ENCODE assay signal across 21 mouse cellular contexts in the genomic region with DNA sequence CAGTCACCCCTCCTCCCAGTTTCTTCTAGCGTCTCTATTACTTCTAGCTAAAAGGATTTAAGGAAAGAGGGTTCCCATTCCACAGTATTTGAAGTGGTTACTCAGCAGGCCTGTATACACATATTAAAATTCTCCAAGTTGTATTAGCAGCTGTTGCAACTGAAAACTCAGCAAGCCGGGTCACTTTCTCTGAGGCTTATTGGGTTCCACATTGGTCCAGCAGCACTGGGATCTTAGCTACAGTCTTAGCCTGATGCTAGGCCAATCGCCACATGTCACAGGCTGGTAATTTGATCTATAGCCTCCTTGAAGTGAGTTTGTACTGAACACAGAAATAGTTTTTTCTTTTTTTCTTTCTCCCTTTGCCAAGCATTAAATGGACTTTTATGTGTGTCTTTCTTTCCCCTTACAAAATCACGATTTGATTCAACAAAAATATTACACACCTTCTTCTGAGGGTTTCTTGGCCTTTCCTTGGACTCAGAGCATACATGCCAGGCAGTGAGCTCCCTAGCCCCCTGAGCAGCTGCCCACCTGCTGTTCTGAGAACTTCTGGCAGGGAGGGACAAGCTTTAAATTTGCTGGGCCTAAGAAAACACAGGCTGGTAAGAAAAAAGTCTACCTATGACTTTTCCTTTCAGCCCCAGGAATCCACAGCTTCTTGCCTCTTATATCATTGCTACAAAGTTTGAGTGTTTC.
"Had no signal": no experiment of that assay in that cellular context is flagged by ENCODE, and none has a peak within 500 bp of the region (broad histone marks: within the 10 kb centered on the region; RNA-seq: fewer than 3 reads in every experiment).

No protein-coding gene starts in this region.

- H3K9ac ChIP-seq: intestine, embryonic 15.5 days; liver, embryonic 12.5 days; liver, embryonic 15.5 days; midbrain, embryonic 13.5 days; neural tube, embryonic 13.5 days; stomach, embryonic 15.5 days had no signal

- H3K27ac ChIP-seq: intestine, embryonic 15.5 days; liver, embryonic 12.5 days; liver, embryonic 15.5 days; macrophage; midbrain, embryonic 10.5 days; midbrain, embryonic 13.5 days; neural tube, embryonic 13.5 days; stomach, embryonic 15.5 days had no signal

- H3K4me3 ChIP-seq: intestine, embryonic 15.5 days; liver, embryonic 12.5 days; liver, embryonic 15.5 days; midbrain, embryonic 10.5 days; midbrain, embryonic 13.5 days; myocyte; neural tube, embryonic 13.5 days; stomach, embryonic 15.5 days had no signal

- DNase-seq: kidney, adult 11 months; kidney, adult 9 months; kidney, postnatal 10 days; kidney, postnatal 4 days; layer of hippocampus, adult 9-11 months; liver; retina, postnatal 1 day; right cerebral cortex, postnatal 25 days; spleen, adult 18-20 months; thymus, postnatal 25 days had no signal

- H3K4me1 ChIP-seq: intestine, embryonic 15.5 days; liver, embryonic 12.5 days; liver, embryonic 15.5 days; midbrain, embryonic 10.5 days; midbrain, embryonic 13.5 days; neural tube, embryonic 13.5 days; stomach, embryonic 15.5 days had no signal

- ATAC-seq: hindbrain, embryonic 16.5 days; intestine, embryonic 15.5 days; liver, embryonic 12.5 days; midbrain, embryonic 13.5 days; midbrain, embryonic 16.5 days had no signal

- H3K4me2 ChIP-seq: intestine, embryonic 15.5 days; liver, embryonic 12.5 days; liver, embryonic 15.5 days; midbrain, embryonic 13.5 days; neural tube, embryonic 13.5 days; stomach, embryonic 15.5 days had no signal

- H3K27me3 ChIP-seq: intestine, embryonic 15.5 days; liver, embryonic 12.5 days; liver, embryonic 15.5 days; midbrain, embryonic 13.5 days; neural tube, embryonic 13.5 days; stomach, embryonic 15.5 days had no signal

- H3K36me3 ChIP-seq: intestine, embryonic 15.5 days; liver, embryonic 12.5 days; liver, embryonic 15.5 days; midbrain, embryonic 10.5 days; midbrain, embryonic 13.5 days; neural tube, embryonic 13.5 days; stomach, embryonic 15.5 days had no signal

- H3K9me3 ChIP-seq: intestine, embryonic 15.5 days; liver, embryonic 15.5 days; midbrain, embryonic 10.5 days; neural tube, embryonic 13.5 days had no signal
